Mouse (Mus musculus) neural tube, embryonic 15.5 days (tissue): Measurements from ENCODE around the gene Gm21958. TPM values are rescaled to one million over a fixed set of nuclear protein-coding genes. Genes with fewer than 3 reads are reported as not detected.

Experiments
- ATAC-seq: fragments of 200-750 bp; cut with Nextera tagmentation; 2 replicates; pipeline ENCODE4 v1.8.0; 2017; ENCODE audit warnings: mild to moderate bottlenecking, moderate TSS enrichment, moderate library complexity; ENCODE audit not compliant: low FRiP score
- H3K27ac ChIP-seq: fragments of 300-500 bp; sonication (generic); replicated peaks from 2 replicates; pipeline ENCODE4 v1.5.1; 2015; ENCODE audit warnings: mild to moderate bottlenecking, inconsistent platforms
- H3K27me3 ChIP-seq: fragments of 300-500 bp; sonication (generic); replicated peaks from 2 replicates; pipeline ENCODE4 v1.6.1; 2015; ENCODE audit warnings: inconsistent platforms
- H3K36me3 ChIP-seq: fragments of 300-500 bp; sonication (generic); 2 replicates; pipeline ENCODE4 v1.6.1; 2015; ENCODE audit warnings: inconsistent platforms
- H3K4me1 ChIP-seq: fragments of 300-500 bp; sonication (generic); 2 replicates; pipeline ENCODE4 v1.6.1; 2015; ENCODE audit warnings: inconsistent platforms
- H3K4me2 ChIP-seq: fragments of 300-500 bp; sonication (generic); 2 replicates; pipeline ENCODE4 v1.6.1; 2015; ENCODE audit warnings: inconsistent platforms, mild to moderate bottlenecking, moderate library complexity
- H3K4me3 ChIP-seq: fragments of 300-500 bp; sonication (generic); replicated peaks from 2 replicates; pipeline ENCODE4 v1.5.1; 2015; ENCODE audit warnings: mild to moderate bottlenecking, inconsistent platforms
- H3K9ac ChIP-seq: fragments of 300-500 bp; sonication (generic); replicated peaks from 2 replicates; pipeline ENCODE4 v1.6.1; 2015; ENCODE audit warnings: mild to moderate bottlenecking, inconsistent platforms
- H3K9me3 ChIP-seq: fragments of 300-500 bp; sonication (generic); replicated peaks from 2 replicates; pipeline ENCODE4 v1.6.1; 2016; ENCODE audit warnings: inconsistent platforms
- WGBS: fragments of 180-500 bp; shearing (Covaris S2); methylation state at CpG from one replicate; pipeline ENCODE4 v1.1.7; 2015; ENCODE audit warnings: mixed read lengths; 5-methylcytosine and 5-hydroxymethylcytosine counted together
- polyA plus RNA-seq: library from polyadenylated mRNA; unstranded; fragments of >200 nt; fragmentation: Nextera tagmentation; extraction: Ambion mirVana; gene quantifications from 2 replicates; pipeline ENCODE4 v1.2.1, GENCODE M21; 2015

Gene Gm21958
- polyA plus RNA-seq, 1 experiment from 2014 or later, result 0.42 TPM

DNA sequence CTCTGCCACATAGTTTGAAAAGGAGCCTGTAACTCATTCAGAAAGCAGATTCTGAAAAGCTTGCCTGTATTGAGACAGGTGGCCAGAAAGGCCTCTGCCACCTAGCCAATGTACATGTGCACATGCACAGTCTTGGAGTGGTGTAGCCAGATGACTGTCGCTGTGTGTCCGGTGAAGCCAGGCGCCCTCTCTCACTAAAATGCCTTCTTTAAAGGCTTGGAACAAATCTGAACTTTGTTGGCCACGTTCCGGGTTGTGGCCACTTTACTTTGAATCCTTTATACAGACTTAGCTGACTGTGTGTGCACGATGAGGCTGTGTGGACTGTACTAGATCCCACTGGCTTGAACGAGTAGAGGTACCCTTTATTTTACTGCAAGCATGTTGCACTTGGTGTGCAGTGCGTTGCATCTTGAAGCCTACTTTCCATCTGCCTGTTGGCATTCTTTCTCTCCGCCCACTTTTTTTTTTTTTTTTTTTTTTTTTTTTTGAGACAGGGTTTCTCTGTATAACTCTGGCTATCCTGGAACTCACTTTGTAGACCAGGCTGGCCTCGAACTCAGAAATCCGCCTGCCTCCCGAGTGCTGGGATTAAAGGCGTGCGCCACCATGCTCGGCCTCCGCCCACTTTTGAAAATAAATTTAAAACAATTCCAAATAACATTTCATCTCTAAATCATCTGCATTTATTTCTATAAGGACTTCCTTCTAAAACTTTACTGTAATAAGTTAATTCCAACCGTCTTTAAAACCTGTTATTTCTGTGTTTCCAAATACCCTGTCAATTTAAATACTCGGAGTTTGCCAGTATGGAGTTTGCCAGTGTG, 22.2 kb upstream of the Gm21958 start:
- Histone ChIP-seq H3K9me3 (no peaks in the 10 kb centered on the region), H3K4me3 (peak overlapping the region; percentile 91), H3K27ac (peak overlapping the region; percentile 99), H3K9ac (peak overlapping the region; percentile 98), H3K36me3 (peaks cover 34% of the 10 kb centered on the region), H3K4me1 (peaks cover 22% of the 10 kb centered on the region), H3K4me2 (peak overlapping the region; percentile 81), H3K27me3 (no peaks in the 10 kb centered on the region)
- ATAC-seq, result no peak
- 59% methylated on average over 18 of the region's 18 CpGs for WGBS

DNA sequence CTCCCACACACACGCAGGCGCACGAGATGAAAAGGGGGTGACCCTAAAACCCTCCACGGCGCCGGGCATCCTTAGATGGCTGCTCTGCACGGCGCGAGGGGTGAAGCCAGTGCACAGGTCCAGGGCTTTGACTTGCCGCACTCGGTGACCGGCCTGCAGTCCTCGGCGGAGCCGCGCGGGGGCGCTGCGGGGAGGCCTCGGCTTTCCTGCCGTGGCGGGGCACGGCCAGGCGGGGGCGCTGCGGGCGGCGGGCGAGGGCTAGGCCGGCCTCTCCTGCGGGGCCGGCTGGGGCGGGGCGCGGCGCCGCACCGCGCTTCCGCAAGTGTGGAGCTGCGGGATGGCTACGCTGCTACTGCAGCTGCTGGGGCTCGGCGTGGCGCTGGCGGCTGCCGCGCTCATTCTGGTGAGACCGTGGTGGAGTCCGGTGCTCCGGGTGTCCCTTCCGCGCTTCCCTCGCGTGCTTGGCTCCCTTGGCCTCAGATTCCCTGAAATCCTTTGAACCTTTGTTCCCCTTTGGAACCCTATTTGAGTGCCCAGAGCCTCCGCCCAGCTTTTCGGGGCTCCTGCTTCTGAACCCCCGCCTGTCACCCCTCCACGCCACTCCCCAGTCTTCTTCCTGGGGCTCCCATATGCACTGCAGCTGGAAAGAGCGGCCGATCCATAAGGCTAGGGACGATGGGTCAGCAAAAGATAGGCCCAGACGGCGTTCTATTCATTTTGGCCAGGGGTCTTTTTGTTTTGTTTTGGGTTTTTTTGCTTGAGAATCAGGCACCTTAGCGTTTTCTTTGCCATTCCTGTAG, 21.3 kb upstream of the Gm21958 start, which contains the start of the genes Exosc8 and Alg5:
Gene Exosc8, minus strand, starts transcription at position 147 of the 800 bp plus-strand sequence.
Gene Alg5, plus strand, starts transcription at position 293 of the 800 bp plus-strand sequence.
- Histone ChIP-seq H3K4me2 (peak within 1 kb of the TSS; percentile 81), H3K36me3 (peaks cover 35% of the 10 kb centered on the region), H3K27me3 (no peaks in the 10 kb centered on the region), H3K27ac (peak within 1 kb of the TSS; percentile 99), H3K4me1 (peaks cover 22% of the 10 kb centered on the region), H3K4me3 (peak within 1 kb of the TSS; percentile 91), H3K9ac (peak within 1 kb of the TSS; percentile 98), H3K9me3 (no peaks in the 10 kb centered on the region)
- WGBS, result under 1% methylated on average over 58 of the region's 65 CpGs
- peak; percentile 94 for ATAC-seq

DNA sequence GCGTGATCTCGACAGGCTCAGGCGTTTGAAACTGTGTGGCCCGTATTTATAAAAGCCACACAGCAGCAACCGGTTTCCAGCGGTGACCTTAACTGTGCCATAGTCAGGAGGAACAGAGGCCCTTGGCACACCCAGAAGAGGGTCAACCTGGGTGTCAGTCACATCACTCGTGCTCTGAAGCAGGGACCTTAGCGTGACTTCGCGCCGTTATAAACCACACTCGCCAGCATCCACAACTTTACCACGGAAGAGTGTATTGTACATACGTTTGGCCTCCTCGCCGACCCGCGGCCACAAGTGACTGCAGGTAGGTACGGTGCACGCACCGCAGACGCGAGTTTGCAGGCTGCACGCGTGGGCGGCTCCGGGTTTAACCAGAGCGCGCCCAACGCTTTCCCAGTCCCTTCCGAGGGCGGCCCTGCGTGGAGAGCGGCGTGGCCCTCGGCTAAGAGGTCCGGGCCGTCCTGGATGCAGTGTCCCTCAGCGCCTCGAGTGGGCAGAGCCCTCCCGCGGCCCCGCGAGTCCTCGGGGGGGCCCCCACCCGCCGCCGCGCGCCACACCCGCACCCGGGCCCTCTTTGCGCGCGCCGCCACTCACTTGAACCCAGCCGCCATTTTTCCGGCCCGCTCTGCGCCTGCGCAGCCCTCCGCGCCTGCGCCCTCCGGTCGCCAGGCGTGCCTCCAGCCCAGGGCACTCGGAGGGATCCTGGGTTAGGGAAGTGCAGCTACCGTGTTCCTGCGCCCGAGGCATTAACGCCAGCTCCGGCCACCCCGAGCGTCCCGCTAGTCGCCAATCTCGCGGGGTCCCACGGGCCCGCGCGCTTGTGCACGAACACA, 20.5 kb upstream of the Gm21958 start:
- peak overlapping the region; percentile 99 for H3K27ac ChIP-seq
- H3K9me3 ChIP-seq, result no peaks in the 10 kb centered on the region
- peak; percentile 96 for ATAC-seq
- peak overlapping the region; percentile 81 for H3K4me2 ChIP-seq
- H3K36me3 ChIP-seq, result peaks cover 40% of the 10 kb centered on the region
- H3K4me1 ChIP-seq, result peaks cover 22% of the 10 kb centered on the region
- no peaks in the 10 kb centered on the region for H3K27me3 ChIP-seq
- WGBS, result under 1% methylated on average over 76 of the region's 84 CpGs
- peak overlapping the region; percentile 98 for H3K9ac ChIP-seq
- H3K4me3 ChIP-seq, result peak overlapping the region; percentile 91

DNA sequence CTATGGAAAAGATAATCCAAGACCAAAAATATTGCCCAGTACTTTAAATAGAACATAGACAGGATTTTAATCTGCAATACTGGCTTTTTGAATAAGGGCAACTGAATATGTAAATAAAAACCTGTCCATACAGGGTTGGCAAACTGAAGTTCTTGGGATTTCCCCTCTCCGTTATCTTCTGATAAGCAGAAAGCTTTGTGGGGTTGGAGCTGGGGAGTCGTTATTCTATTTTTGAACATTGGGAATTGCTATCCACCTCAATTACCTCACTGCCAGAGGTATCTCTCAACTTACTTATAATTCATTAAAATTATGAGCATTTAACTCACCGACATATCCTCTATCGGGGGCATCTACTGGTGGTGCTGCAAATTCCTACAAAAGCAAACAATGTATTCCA, 18.2 kb upstream of the Gm21958 start:
- Histone ChIP-seq H3K36me3 (peaks cover 55% of the 10 kb centered on the region), H3K9ac (no peak overlapping the region), H3K27ac (no peak overlapping the region), H3K9me3 (no peaks in the 10 kb centered on the region), H3K4me2 (no peak overlapping the region), H3K27me3 (no peaks in the 10 kb centered on the region), H3K4me3 (no peak overlapping the region), H3K4me1 (peaks cover 22% of the 10 kb centered on the region)
- WGBS, result 92% methylated on average over 4 of the region's 4 CpGs
- ATAC-seq, result no peak

DNA sequence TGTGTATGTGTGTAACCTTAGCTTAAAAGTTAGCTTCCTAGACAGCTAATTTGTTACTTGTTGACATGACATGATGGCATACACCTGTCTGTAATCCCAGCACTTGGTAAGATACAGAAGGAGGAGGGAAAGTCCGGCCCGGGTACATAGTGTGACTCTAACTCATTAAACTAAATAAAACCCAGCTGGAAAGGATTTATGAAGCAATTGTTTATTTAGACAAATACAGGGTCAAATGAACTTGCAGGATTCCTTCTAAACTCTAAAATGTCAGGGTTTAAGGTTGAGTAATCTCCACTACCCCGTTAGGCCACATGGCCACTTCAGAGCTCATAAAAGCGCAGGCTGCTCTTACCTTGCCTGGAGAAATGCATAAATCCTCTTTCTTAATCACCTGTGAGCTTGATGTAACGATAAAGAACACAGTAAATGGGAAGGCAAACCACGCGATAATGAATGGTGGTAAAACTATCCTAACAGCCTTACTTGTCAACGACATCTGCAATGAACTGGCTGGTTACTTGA, 17.5 kb upstream of the Gm21958 start:
- H3K4me3 ChIP-seq, result no peak overlapping the region
- H3K27me3 ChIP-seq, result no peaks in the 10 kb centered on the region
- H3K4me2 ChIP-seq, result no peak overlapping the region
- no peak overlapping the region for H3K9ac ChIP-seq
- WGBS, result 81% methylated on average over 8 of the region's 8 CpGs
- H3K36me3 ChIP-seq, result peaks cover 62% of the 10 kb centered on the region
- no peak for ATAC-seq
- H3K9me3 ChIP-seq, result no peaks in the 10 kb centered on the region
- H3K27ac ChIP-seq, result no peak overlapping the region
- peaks cover 22% of the 10 kb centered on the region for H3K4me1 ChIP-seq

DNA sequence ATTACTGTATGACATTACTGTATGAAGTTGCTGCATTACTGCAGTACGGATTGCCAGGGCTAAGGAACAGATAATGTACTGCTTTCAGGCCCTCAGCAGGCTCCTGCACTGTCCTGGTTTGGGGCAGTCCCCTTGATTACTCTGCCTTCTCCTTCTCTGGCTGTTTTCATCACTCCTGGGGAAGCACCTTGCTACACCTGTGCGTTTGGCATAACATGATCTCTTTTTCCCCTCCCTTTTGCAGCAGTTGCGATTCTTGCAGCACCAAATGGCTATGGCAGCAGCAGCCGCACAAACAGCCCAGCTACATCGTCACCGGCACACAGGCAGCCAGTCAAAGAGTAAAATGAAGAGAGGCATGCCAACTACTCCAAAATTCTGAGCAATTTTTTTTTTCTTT, 13.9 kb upstream of the Gm21958 start:
- 94% methylated on average over 6 of the region's 6 CpGs for WGBS
- peaks cover 72% of the 10 kb centered on the region for H3K36me3 ChIP-seq
- H3K4me3 ChIP-seq, result no peak overlapping the region
- H3K9me3 ChIP-seq, result no peaks in the 10 kb centered on the region
- no peak overlapping the region for H3K4me2 ChIP-seq
- peaks cover 6% of the 10 kb centered on the region for H3K4me1 ChIP-seq
- no peak for ATAC-seq
- H3K27ac ChIP-seq, result no peak overlapping the region
- no peaks in the 10 kb centered on the region for H3K27me3 ChIP-seq
- no peak overlapping the region for H3K9ac ChIP-seq

DNA sequence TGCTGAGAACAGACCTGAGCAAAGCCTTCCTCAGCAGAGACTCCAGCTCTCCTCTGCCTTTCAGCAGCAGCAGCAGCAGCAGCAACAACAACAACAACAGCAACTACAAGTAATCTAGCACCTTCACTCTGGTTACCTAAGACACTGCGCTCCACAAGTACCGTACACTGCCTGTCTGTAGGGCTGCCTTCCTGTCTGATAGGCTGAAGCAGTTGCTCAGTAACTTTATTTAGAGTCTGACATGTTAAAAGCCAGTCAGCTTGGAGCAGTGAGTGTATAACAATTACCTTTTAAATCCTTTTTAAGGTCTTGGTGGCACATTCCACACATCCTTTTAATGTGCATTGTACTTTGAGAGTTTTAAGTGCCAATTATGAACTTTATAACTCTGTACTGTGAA, 13.4 kb upstream of the Gm21958 start:
- H3K4me2 ChIP-seq, result no peak overlapping the region
- no peak overlapping the region for H3K27ac ChIP-seq
- WGBS, result 98% methylated on average over 2 of the region's 2 CpGs
- H3K36me3 ChIP-seq, result peaks cover 72% of the 10 kb centered on the region
- no peak for ATAC-seq
- H3K9me3 ChIP-seq, result no peaks in the 10 kb centered on the region
- no peaks in the 10 kb centered on the region for H3K27me3 ChIP-seq
- H3K4me1 ChIP-seq, result peaks cover under 1% of the 10 kb centered on the region
- no peak overlapping the region for H3K4me3 ChIP-seq
- H3K9ac ChIP-seq, result no peak overlapping the region

DNA sequence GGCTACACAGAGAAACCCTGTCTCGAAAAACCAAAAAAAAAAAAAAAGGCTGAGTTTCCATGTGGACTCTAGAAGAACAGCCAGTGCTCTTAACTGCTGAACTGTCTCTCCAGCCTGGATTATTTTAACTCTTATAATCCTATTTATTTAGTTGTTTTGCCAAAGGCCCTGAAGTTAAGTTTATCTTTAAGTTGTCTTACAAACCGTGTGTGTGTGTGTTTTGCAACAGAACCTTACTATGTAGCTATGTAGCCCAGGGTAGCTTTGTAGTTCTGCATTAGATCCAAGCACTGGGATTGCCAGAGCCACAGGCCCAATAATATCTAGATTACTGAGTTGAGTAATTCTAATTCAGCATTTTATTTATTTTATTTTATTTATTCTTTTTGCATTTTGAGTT, 11.2 kb upstream of the Gm21958 start:
- WGBS, result 91% methylated on average over 2 of the region's 2 CpGs
- H3K4me2 ChIP-seq, result no peak overlapping the region
- no peak overlapping the region for H3K4me3 ChIP-seq
- no peaks in the 10 kb centered on the region for H3K4me1 ChIP-seq
- no peak overlapping the region for H3K9ac ChIP-seq
- no peak for ATAC-seq
- H3K27ac ChIP-seq, result no peak overlapping the region
- H3K9me3 ChIP-seq, result no peaks in the 10 kb centered on the region
- no peaks in the 10 kb centered on the region for H3K27me3 ChIP-seq
- peaks cover 71% of the 10 kb centered on the region for H3K36me3 ChIP-seq

DNA sequence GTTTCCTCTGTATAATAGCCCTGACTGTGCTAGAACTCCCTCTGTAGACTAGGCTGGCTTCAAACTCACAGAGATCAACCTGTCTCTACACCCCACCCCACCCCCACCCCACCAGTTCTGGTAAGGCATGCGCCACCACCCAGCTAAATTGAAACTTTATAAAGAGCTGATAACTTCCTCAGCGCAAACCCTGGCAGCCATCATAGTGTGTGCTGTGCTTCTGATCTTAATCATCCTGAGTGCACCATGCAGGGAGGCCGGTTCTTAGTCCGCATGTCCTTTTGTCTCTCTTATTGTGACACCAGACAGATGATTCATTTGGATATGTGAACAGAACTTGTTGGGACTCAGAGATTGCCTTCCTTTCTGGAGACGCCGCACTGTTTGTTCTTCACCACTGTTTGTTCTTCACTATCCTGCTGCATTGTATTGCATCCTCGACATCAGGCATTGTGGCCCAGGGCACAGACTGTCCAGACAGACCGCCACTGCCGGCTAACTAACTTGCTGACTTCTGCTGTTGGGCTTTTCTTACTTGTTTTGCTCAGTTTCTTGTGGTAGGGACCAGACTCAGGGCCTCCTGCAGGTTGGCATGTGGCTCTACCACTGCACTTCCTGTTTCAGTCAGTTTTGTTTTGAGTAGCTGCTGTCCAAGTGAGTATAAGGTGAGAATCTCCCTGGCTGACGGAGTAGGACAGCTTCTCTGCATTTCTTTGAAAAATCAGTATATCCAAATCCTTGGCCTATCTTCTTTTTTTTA, 9.8 kb upstream of the Gm21958 start:
- no peak overlapping the region for H3K27ac ChIP-seq
- no peak overlapping the region for H3K4me2 ChIP-seq
- no peaks in the 10 kb centered on the region for H3K9me3 ChIP-seq
- no peak overlapping the region for H3K4me3 ChIP-seq
- peaks cover 60% of the 10 kb centered on the region for H3K36me3 ChIP-seq
- H3K27me3 ChIP-seq, result no peaks in the 10 kb centered on the region
- no peak overlapping the region for H3K9ac ChIP-seq
- 84% methylated on average over 10 of the region's 10 CpGs for WGBS
- H3K4me1 ChIP-seq, result no peaks in the 10 kb centered on the region
- ATAC-seq, result no peak

DNA sequence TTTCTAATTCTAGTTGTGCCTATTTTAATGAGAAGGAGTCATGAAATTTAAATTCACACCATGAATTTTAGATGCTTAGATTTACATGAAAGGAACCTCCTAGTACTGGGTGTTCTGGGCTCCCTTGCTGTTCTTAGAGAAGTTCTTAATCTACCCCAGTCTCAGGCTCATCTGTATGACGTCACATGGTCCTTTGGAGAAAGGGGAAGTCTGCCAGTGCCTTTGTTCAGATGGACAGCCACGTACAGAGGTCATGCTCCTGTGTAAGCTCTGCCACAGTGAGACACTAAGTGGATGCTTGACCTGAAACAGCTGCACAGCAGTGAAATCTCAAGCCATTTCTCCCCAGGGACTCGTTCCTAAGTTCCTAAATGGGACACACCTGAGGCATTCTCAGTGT, 4.8 kb upstream of the Gm21958 start:
- Histone ChIP-seq H3K4me3 (no peak overlapping the region), H3K4me2 (no peak overlapping the region), H3K4me1 (no peaks in the 10 kb centered on the region), H3K36me3 (peaks cover 69% of the 10 kb centered on the region), H3K9me3 (no peaks in the 10 kb centered on the region), H3K9ac (no peak overlapping the region), H3K27ac (no peak overlapping the region), H3K27me3 (no peaks in the 10 kb centered on the region)
- ATAC-seq, result no peak
- WGBS, result 68% methylated on average over 3 of the region's 3 CpGs
